Mouse (Mus musculus) lung, postnatal 0 days (tissue): Measurements from ENCODE around the gene Tsc1.

Experiments used
- CTCF ChIP-seq: IDR thresholded peaks from 2 replicates; pipeline ENCODE4 v1.5.1; 2016; ENCODE audit warnings: antibody characterized with exemption, mild to moderate bottlenecking
- EP300 ChIP-seq: IDR thresholded peaks from 2 replicates; pipeline ENCODE4 v1.6.1; 2016; ENCODE audit warnings: antibody characterized with exemption, mild to moderate bottlenecking, control low read depth

GRCm38 (mm10) chr2:28701646-28702262 is 60.7 kb downstream of the Tsc1 start:
- TF ChIP-seq EP300: no peak
- no peak for TF ChIP-seq CTCF
